Mouse (Mus musculus) naive thymus-derived CD4-positive, alpha-beta T cell, adult 5 months (primary cell): Measurements from ENCODE around the gene Cd5. TPM values are rescaled to one million over a fixed set of nuclear protein-coding genes. Genes with fewer than 3 reads are reported as not detected.

ENCODE experiments used
- polyA plus RNA-seq: library from polyadenylated mRNA; unstranded; fragments of 100-300 nt; shearing (Covaris generic); gene quantifications from one replicate; pipeline ENCODE4 v1.2.1, GENCODE M21; 2017

The Cd5 gene
- 371 TPM for polyA plus RNA-seq

DNA sequence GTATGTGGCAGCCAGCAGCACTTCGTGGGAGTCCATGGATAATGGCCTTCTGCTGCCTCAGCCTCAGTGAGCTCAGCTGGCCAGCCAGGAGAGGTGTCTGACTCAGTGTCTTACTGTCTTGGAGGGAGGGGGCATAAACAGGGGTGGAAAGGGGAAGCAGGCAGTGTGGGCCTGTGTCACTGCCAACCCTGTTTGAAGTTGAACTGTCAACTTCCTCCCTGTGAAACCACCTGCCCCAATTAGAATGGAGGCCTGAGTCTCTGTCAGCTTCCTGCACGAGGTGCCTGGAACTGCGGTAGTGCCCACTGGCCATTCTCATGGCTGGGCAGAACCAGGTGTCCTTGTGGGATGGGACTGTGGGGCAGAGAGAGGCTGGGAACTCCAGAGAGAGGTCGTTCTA lies at the start of gene Cd5:
Cd5 (minus strand) TSS at position 192 of the 400 bp plus-strand sequence.

DNA sequence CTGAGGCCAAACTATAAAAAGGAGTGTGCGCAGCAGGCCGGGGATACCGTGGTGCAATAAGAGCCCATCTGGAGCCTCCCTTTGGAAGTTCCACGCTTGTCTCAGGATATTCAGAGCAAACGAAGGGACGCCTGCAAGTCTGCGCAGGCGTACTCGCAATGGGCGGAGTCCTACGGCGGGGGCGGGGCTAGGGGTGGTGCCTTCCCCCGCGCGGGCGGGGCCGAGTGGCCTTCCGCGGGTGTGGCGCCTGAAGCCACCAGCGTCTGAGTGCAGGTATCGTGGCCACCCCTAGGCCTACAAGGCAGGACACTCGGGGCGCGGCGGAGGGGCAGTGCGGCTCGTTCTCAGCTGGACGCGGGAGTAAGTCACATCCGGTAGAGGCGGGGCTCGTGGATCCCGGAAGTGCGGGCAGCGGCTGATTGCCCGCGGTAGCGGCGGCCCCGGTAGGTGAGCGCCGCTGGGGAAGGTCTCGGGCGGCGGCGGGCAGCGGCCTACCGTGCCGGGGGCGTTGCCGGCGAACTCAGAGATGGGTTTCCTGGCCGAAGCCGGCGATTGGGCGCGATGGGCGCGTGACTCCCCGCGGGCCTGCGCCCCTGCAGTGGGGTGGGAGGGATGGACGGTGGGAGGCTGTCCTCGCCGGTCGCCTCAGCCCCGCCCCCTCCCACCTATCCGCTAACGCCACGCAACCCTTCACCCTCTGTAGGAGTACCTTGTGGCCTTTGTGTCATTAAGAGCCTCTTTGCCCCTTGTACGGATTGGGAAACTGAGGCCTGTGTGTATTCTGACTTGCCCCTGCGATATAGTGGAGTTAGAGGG lies 50.1 kb downstream of the Cd5 start, which contains the start of gene Vps37c:
Vps37c (plus strand) TSS at position 199 of the 816 bp plus-strand sequence.

DNA sequence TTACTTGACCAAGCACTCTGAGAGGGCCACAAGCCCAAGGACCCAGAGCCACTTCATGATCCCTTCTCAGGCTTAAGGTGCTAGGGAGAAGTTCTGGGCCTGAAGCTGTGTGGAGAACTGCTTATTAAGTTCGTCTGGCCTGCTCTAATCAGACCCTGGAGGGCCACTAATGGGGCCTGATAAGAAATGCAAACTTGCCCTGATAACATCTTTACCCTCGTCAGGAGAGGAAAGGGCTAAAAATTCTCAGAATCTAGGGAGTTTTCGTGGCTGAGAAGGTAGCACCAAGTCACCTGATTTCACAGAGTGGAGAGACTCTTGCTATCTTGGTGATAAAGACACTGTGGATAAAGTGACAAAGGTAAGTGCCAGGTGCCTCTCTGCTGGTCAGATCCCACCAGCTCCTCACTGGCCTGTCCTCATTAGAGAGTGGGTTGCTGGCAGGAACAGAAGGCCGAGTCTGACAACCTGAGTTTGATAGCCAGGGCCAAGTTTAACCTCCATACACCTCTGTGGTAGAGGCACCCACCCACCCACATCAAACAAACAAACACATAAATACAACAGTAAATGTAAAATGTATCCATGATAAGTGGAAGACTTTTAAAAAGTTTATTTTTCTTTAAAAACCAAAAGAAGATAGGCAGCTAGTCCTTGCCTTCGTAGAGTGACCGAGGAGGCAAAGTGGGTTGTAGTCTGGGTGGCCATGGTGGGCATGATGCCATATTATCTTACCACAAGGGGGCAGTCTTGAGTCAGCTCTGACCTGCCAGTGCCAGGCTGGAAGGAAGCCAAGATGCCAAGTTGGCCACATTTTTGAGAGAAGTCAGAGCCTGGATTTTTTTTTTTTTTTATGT lies 60.7 kb downstream of the Cd5 start, which contains the start of gene Pga5:
Pga5 (minus strand) TSS at position 157 of the 857 bp plus-strand sequence.

Other genes starting within 250 kb of the Cd5 start
- gene Cpsf7, start 213.7 kb downstream of the Cd5 start, polyA plus RNA-seq, result 36.9 TPM
- gene Sdhaf2, start 212.9 kb downstream of the Cd5 start, polyA plus RNA-seq, result 50.1 TPM
- gene Tmem216, start 182.8 kb downstream of the Cd5 start, polyA plus RNA-seq, result 5.2 TPM
- 25.4 TPM for gene Cyb561a3, start 161.8 kb downstream of the Cd5 start, polyA plus RNA-seq
- 6.9 TPM for gene Tmem138, start 161.6 kb downstream of the Cd5 start, polyA plus RNA-seq
- 152 TPM for gene Ddb1, start 133.7 kb downstream of the Cd5 start, polyA plus RNA-seq
- 3.3 TPM for gene Tkfc, start 133.3 kb downstream of the Cd5 start, polyA plus RNA-seq
- 0.96 TPM for gene Vwce, start 104.8 kb downstream of the Cd5 start, polyA plus RNA-seq
- gene Pga5, start 60.9 kb downstream of the Cd5 start, polyA plus RNA-seq, result not detected
- 24.7 TPM for gene Vps37c, start 50.3 kb downstream of the Cd5 start, polyA plus RNA-seq
- 429 TPM for gene Cd6, start 91.1 kb upstream of the Cd5 start, polyA plus RNA-seq
- gene Slc15a3, start 100.7 kb upstream of the Cd5 start, polyA plus RNA-seq, result not detected
- 0.12 TPM for gene Tmem132a, start 130.9 kb upstream of the Cd5 start, polyA plus RNA-seq
- gene Tmem109, start 143.0 kb upstream of the Cd5 start, polyA plus RNA-seq, result 39.4 TPM
- 81.2 TPM for gene Prpf19, start 156.2 kb upstream of the Cd5 start, polyA plus RNA-seq
- gene Zp1, start 181.6 kb upstream of the Cd5 start, polyA plus RNA-seq, result not detected
- gene Ptgdr2, start 198.2 kb upstream of the Cd5 start, polyA plus RNA-seq, result not detected
- 18.8 TPM for gene Ccdc86, start 210.3 kb upstream of the Cd5 start, polyA plus RNA-seq
- gene Ms4a10, start 235.7 kb upstream of the Cd5 start, polyA plus RNA-seq, result not detected